Mouse (Mus musculus): ENCODE measurements at regions not wholly inside any gene's neighbourhood (a gene's known extent, or its start where the extent isn't known, plus 50 kb on each side); places are given as distances from the start of the nearest gene placed in this dataset.
A peak's percentile ranks its signal among the peaks of the same experiment; 100 is the strongest.

GRCm38 (mm10) chr4:40081035-40081434, 61.8 kb upstream of the Aco1 start:
- WGBS = 30% methylated on average over 3 of the region's 3 CpGs
- no peaks in the 10 kb centered on the region for H3K36me3 ChIP-seq (ENCODE audit: insufficient read depth, low read length)
- ATAC-seq (ENCODE audit: low FRiP score, low TSS enrichment) = peak; percentile 69
- H3K4me3 ChIP-seq (ENCODE audit: low read length) = no peak overlapping the region
- H3K27ac ChIP-seq (ENCODE audit: low read length) = no peak overlapping the region
- H3K27me3 ChIP-seq (ENCODE audit: insufficient read depth, low read length) = no peaks in the 10 kb centered on the region
- H3K9me3 ChIP-seq (ENCODE audit: low read length) = no peaks in the 10 kb centered on the region
- H3K9ac ChIP-seq (replicated peaks; ENCODE audit: low read length) = no peak overlapping the region
- H3K4me2 ChIP-seq (replicated peaks; ENCODE audit: low read depth, low read length) = no peak overlapping the region
- H3K4me1 ChIP-seq (ENCODE audit: insufficient read depth, low read length) = peaks cover 7% of the 10 kb centered on the region; the same call in 1 of the 2 replicates

- Histone ChIP-seq H3K4me2 (replicated peaks; ENCODE audit: low read depth, low read length) (no peak overlapping the region), H3K9ac (replicated peaks; ENCODE audit: low read length) (no peak overlapping the region), H3K9me3 (ENCODE audit: low read length) (no peaks in the 10 kb centered on the region), H3K27me3 (ENCODE audit: insufficient read depth, low read length) (no peaks in the 10 kb centered on the region), H3K4me3 (ENCODE audit: low read length) (no peak overlapping the region), H3K4me1 (ENCODE audit: insufficient read depth, low read length) (no peaks in the 10 kb centered on the region), H3K36me3 (ENCODE audit: insufficient read depth, low read length) (no peaks in the 10 kb centered on the region), H3K27ac (ENCODE audit: low read length) (no peak overlapping the region)
- WGBS = 80% methylated on average over 5 of the region's 5 CpGs
- ATAC-seq (ENCODE audit: low FRiP score, low TSS enrichment) = no peak
These were observed 52.6 kb upstream of the Aco1 start for GRCm38 (mm10) chr4:40090295-40090694.
